Mouse (Mus musculus): ENCODE results near the gene 6030468B19Rik.
A peak's percentile ranks its signal among the peaks of the same experiment; 100 is the strongest.

DNA sequence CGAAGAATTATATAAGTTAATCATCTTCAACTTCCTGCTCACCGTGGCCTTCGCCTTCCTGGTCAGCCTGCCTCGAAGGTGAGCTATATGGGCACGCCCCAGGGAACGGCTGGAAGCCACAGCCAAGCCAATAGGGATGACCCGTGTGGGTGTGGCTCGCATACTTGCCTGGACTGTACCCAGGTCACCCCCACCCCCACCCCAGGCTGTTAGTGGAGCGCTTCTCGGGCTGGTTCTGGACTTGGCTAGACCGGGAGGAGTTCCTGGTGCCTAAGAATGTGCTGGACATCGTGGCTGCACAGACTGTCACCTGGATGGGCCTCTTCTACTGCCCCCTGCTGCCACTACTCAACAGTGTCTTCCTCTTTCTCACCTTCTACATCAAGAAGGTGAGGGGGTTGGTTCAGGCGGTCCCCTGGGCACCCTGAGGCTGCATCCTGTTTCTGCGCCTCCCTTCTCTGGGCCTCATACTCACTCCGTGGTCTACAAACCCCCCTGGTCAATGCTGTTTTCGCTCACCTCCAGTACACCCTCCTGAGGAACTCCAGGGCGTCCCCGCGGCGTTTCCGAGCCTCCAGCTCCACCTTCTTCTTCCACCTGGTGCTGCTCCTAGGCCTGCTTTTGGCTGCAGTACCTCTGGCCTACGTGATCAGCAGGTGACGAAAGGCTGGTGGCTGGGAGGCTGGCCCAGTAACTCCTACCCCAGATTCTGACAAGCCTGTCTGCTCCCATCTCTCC, 6.6 kb upstream of the 6030468B19Rik start:
- 0 out of 2 replicates have a peak, but pooled peaks have one; percentile 9 for TF ChIP-seq CTCF (IDR thresholded peaks at IDR 0.05; ENCODE audit: extremely low read depth, insufficient read depth, insufficient read length, insufficient replicate concordance)
- TF ChIP-seq POLR2A (IDR thresholded peaks at IDR 0.05; ENCODE audit: low read depth, low read length), result no peak

Measured in spleen, adult 2 months (tissue).